Mouse (Mus musculus) left cerebral cortex, postnatal 36 days (tissue): ENCODE measurements around the gene Tmco4. TPM values are rescaled to one million over a fixed set of nuclear protein-coding genes. Genes with fewer than 3 reads are reported as not detected.
"Not testable (repeated sequence)": the region's sequence is repeated elsewhere in the genome, so short reads cannot be mapped to it uniquely, and the experiment has no call there.

Source experiments
- DNase-seq, 2 experiments: peaks; one replicate each; pipeline ENCODE4 v3.0.0; 2021 to 2022; ENCODE audit warnings: low spot score in 2 of 2, mixed read lengths in 1 of 2
- intact Hi-C: fragments of 180-260 bp; cut with DNase I; formaldehyde crosslinking; loops from one replicate; pipeline ENCODE4 v1.15.1; 2025
- total RNA-seq, 2 experiments: library from RNA; stranded (reverse); gene quantifications; 2 replicates each; pipeline ENCODE4 v1.2.3; 2021

The Tmco4 gene
- total RNA-seq, 2 experiments from 2014 or later, result 2.6 to 2.7 TPM

DNA sequence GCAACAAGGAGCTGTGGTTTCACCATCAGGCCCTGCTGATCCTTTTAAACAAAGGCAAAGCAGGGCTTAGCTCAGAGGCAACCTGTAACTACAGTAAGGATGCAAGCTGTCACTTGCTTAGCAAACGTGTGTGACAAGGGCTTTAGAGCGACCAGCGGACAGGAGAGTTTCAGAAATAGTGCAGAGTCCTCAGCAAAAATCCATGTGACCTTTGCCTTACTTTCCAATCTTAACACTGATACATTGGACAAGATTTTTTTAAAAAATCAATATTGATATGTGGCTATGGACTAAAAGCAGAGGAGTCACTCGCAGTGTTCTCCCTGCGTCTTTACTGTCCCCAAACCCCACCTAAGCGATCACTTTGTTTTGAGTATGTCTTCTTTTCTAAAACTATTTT, 1.3 kb upstream of the Tmco4 start:
- no peak for DNase-seq
- intact Hi-C loops, result no loop called here

DNA sequence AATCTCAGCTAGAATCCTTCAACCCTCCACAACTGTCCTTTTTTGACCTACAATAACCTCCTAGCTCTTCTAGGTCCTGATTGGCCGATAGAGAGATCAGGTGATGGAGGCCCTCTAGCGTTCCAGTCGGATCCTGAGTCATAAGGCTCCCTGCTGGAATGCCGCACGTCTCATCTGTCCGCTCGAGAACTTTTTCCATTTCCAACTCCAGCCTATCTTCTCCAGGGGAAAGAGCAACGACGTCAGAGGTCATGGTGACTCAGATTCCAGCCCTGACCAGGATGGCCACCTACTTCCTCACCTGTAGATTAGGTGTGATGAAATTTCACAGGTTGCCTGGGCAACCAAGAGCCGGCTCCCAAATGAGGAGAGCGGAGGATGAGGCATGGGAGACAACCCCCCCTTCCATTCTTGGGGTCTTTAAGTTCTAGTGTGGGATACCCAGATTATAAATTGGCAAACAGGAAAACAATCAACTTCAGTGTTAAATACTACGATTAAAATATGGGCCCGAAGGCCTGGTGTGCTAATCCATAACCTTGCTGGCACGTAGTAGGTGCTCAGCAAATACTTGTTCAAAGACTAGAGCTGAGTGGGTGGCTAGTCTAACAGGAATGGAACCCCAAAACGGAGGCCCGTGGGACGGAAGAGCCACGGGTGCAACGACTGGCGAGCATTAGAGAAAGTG, 405 bp upstream of the Tmco4 start:
- DNase-seq, result peak in 1 of 2 experiments; percentile 32
- intact Hi-C loops, result no loop called here

DNA sequence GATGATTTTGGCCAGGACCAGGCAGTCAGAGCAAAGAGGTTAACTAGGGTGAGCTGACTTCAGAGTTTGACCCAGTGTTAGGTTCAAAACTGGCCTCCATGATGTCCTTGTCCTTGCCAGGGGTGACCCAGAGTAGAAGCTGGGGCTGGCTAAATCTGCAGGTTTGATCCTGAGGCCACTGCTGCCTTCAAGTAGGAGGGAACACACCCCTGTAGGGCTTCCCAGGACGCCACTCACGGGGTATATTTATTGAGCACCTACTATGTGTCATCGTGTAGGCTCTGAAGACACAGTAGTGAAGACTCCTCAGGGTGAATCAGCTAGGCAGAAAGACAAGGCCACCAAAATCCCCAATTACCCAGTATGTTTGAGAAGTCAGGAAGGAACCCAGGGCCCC, 1.0 kb downstream of the Tmco4 start:
- intact Hi-C loops, result no loop called here
- DNase-seq, result no peak

DNA sequence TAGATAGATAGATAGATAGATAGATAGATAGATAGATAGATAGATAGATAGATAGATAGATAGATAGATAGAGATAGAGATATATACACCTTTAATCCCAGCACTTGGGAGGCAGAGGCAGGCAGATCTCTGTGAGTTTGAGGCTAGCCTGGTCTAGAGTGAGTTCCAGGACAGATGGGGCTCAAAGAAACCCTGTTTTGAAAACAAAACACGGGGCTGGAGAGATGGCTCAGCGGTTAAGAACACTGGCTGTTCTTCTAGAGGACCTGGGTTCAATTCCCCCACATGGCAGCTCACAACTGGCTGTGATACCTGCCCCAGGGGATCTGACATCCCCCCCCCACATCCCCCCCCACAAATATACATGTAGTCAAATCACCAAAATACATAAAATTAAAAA, 1.9 kb downstream of the Tmco4 start:
- intact Hi-C loops, DNase-seq: not testable (repeated sequence)

- no peak for DNase-seq
- intact Hi-C loops, result no loop called here
Observed at GRCm38 (mm10) chr4:138975194-138975593, 2.5 kb downstream of the Tmco4 start.

- no peak for DNase-seq
- intact Hi-C loops, result no loop called here
Observed at GRCm38 (mm10) chr4:138976046-138976445, 3.4 kb downstream of the Tmco4 start.

- no peak for DNase-seq
- intact Hi-C loops, result no loop called here
Observed at GRCm38 (mm10) chr4:138980021-138980420, 7.3 kb downstream of the Tmco4 start.

GRCm38 (mm10) chr4:138980771-138981420, 8.2 kb downstream of the Tmco4 start:
- intact Hi-C loops, result no loop called here
- DNase-seq, result no peak

- no peak for DNase-seq
- intact Hi-C loops, result no loop called here
Observed at GRCm38 (mm10) chr4:138983422-138983821, 10.7 kb downstream of the Tmco4 start.

DNA sequence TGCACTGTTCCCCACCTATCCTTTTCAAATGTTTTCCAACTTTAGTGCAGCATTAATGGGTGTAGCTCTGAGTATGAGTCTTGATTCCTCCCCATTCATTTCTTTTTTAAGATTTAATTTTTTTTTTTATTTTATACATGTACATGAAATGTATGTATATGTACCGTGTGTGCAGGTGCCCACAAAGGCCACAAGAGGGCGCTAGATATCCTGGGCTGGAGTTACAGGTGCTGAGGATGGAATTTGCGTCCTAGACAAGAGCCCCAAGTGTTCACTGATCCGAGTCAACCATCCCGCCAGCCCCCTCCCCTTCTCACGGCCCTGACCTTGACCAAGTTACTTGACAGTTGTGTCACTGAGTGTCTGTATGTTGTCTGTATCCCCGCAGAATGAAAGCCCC, 12.1 kb downstream of the Tmco4 start:
- intact Hi-C loops, result no loop called here

GRCm38 (mm10) chr4:138986280-138986679, 13.6 kb downstream of the Tmco4 start:
- no peak for DNase-seq
- intact Hi-C loops, result no loop called here

More for the DNA sequence above, 12.1 kb downstream of the Tmco4 start:
- DNase-seq, result no peak

- DNase-seq, result no peak
- intact Hi-C loops, result no loop called here
Observed at GRCm38 (mm10) chr4:138994389-138994788, 21.7 kb downstream of the Tmco4 start.

- no peak for DNase-seq
- intact Hi-C loops, result no loop called here
Observed at GRCm38 (mm10) chr4:138996410-138996809, 23.7 kb downstream of the Tmco4 start.

GRCm38 (mm10) chr4:138997121-138997520, 24.4 kb downstream of the Tmco4 start:
- intact Hi-C loops, result no loop called here
- no peak for DNase-seq

GRCm38 (mm10) chr4:138998611-138999010, 25.9 kb downstream of the Tmco4 start:
- intact Hi-C loops, result no loop called here
- DNase-seq, result peak; percentile 35 to 44

DNA sequence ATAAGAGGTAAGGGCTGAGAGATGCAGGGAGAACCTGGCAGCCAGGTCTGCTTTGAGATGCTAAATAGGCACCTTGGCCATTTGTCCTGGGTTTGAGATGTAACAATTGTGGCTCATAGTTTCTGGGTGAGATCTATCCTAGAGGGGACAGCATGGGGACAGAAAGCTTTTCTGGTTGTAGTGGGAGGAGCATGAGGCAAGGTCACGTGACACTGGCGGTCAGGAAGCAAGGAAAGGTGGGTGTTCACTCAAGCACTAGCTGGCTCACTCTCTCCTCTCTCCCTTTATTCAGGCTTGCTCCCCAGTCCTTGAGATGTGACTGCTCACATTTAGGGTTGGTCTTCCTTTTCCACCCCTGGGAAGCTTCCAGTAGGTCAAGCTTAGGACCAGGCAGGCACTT, 28.3 kb downstream of the Tmco4 start:
- DNase-seq, result no peak
- intact Hi-C loops, result loop anchor here (5.0 kb wide), 1 partner anchor 79 kb away; no protein-coding TSS in a partner anchor

DNA sequence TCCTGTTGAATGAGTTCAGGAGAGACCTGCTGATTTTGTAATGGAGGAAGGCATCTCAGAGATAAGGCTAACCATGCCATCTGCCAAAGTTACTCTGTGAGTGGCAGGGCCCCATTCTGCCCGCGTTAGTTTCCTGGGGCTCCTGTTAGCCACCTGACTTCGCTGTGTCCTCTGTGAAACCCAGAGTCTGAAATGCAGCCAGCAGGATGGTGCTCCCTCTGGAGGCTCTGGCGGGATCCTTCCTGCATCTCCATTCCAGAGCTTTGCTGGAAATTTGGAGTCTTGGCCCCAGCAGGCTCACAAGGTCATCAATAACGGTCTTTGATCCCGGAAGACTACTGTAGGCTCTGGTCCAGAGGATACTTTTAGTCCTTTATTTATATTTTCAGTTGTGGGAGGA, 28.7 kb downstream of the Tmco4 start:
- DNase-seq, result peak in 1 of 2 experiments; percentile 17
- intact Hi-C loops, result loop anchor here (5.0 kb wide), 1 partner anchor 79 kb away; no protein-coding TSS in a partner anchor

- intact Hi-C loops, result loop anchor here (5.0 kb wide), 1 partner anchor 82 kb away; no protein-coding TSS in a partner anchor
- no peak for DNase-seq
Observed at GRCm38 (mm10) chr4:139004067-139004466, 31.4 kb downstream of the Tmco4 start.

DNA sequence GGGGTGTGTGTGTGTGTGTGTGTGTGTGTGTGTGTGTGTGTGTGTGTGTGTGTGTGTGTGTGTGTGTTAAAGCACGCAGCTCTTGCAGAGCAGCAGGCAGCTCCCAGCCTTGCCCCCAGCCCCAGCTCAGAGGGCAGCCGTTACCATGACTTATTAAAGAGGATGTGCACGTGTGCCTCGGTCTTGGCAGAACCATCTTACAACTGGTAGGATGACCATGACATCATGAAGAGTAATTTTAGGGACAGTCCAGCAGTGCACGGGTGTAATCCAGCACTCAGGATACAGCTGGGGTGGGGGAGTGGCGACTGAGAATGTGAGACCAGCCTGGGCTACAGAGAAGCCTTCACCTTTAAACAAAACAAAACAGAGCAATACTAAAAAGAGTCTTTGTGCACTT, 32.5 kb downstream of the Tmco4 start:
- intact Hi-C loops, result no loop called here
- no peak for DNase-seq

- no peak for DNase-seq
- intact Hi-C loops, result no loop called here
Observed at GRCm38 (mm10) chr4:139007353-139007752, 34.7 kb downstream of the Tmco4 start.

- no peak for DNase-seq
- intact Hi-C loops, result no loop called here
Observed at GRCm38 (mm10) chr4:139007981-139008536, 35.4 kb downstream of the Tmco4 start.
